9 mouse cellular contexts compared by ENCODE assay signal in the genomic region with DNA sequence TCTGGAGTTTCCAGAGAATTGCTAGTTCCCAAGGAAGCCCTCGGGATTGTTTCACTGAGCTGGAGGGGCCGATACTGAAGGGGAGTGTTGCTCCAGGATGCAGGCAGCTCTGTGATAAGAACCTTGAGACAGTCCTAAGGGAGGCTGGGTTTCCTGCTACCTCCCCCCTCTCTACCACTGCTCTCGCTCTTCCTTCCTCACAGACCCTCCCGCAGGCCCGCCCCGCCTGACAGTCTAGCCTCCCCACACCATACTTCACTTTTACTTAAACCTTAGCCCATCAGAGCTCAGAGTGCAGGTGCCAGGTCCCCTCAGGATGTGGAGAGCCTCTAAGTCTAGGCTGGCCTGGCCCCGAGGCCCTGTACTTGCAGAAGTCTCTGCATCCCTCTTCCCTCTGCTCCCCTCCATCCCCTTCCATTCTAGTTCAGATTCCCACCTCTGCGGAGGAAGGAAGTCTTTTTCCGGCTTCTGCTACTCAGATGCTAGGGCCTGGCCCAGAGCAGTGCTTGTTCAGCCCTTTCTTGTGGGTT. TPM values are rescaled to one million over a fixed set of nuclear protein-coding genes. Genes with fewer than 3 reads are reported as not detected.
A peak's percentile ranks its signal among the peaks of the same experiment; 100 is the strongest.
DNase-seq lines count a peak whose midpoint lies in the region; ATAC-seq and TF ChIP-seq lines count a peak whose summit lies in the region.
"Had no signal": no experiment of that assay in that cellular context is flagged by ENCODE, and none has a peak within 500 bp of the region (broad histone marks: within the 10 kb centered on the region; RNA-seq: fewer than 3 reads in every experiment).

No protein-coding gene starts in this region.

- H3K4me2 ChIP-seq in lung, embryonic 14.5 days = 0 out of 2 replicates have a peak overlapping the region, but pooled peaks have one; percentile 7
- peak overlapping the region; percentile 1; the same call in 1 of the 2 replicates for H3K4me2 ChIP-seq in liver, embryonic 11.5 days
- H3K4me2 ChIP-seq in stomach, postnatal 0 days (replicated peaks; ENCODE audit: low read depth) = no peak overlapping the region

- no peak overlapping the region; the same call in 1 of the 2 replicates for H3K9ac ChIP-seq in lung, embryonic 14.5 days
- H3K9ac ChIP-seq in liver, embryonic 11.5 days (ENCODE audit: low read depth, low read length) = no peak overlapping the region
- H3K9ac ChIP-seq in stomach, postnatal 0 days (ENCODE audit: low read length) = no peak overlapping the region

- WGBS in lung, embryonic 14.5 days = 42% methylated on average over 9 of the region's 9 CpGs
- 15% methylated on average over 9 of the region's 9 CpGs for WGBS in liver, embryonic 11.5 days
- 75% methylated on average over 9 of the region's 9 CpGs for WGBS in stomach, postnatal 0 days

- 0 out of 2 replicates have a peak, but pooled peaks cover 3% of the 10 kb centered on the region for H3K36me3 ChIP-seq in lung, embryonic 14.5 days (ENCODE audit: insufficient read depth)
- no peaks in the 10 kb centered on the region; the same call in 1 of the 2 replicates for H3K36me3 ChIP-seq in liver, embryonic 11.5 days (ENCODE audit: control insufficient read depth, insufficient read depth, low read length)
- H3K36me3 ChIP-seq in stomach, postnatal 0 days (ENCODE audit: control insufficient read depth, insufficient read depth, low read length) = peaks cover 4% of the 10 kb centered on the region

- H3K4me1 ChIP-seq in lung, embryonic 14.5 days (ENCODE audit: insufficient read depth) = peaks cover 35% of the 10 kb centered on the region
- H3K4me1 ChIP-seq in liver, embryonic 11.5 days (replicated peaks; ENCODE audit: control insufficient read depth, insufficient read depth, low read length) = peaks cover 45% of the 10 kb centered on the region
- peaks cover 10% of the 10 kb centered on the region for H3K4me1 ChIP-seq in stomach, postnatal 0 days (replicated peaks; ENCODE audit: control insufficient read depth, insufficient read depth)

- H3K4me3 ChIP-seq in lung, embryonic 14.5 days (ENCODE audit: low read depth, low read length) = no peak overlapping the region
- no peak overlapping the region for H3K4me3 ChIP-seq in liver, embryonic 11.5 days (ENCODE audit: low read depth, low read length)
- H3K4me3 ChIP-seq in stomach, postnatal 0 days (ENCODE audit: low read depth, low read length) = no peak overlapping the region

- no peaks in the 10 kb centered on the region for H3K9me3 ChIP-seq in lung, embryonic 14.5 days (ENCODE audit: low read depth, low read length)
- no peaks in the 10 kb centered on the region for H3K9me3 ChIP-seq in liver, embryonic 11.5 days (ENCODE audit: control insufficient read depth, low read length)
- no peaks in the 10 kb centered on the region for H3K9me3 ChIP-seq in stomach, postnatal 0 days (ENCODE audit: control insufficient read depth, low read length)

- peak overlapping the region; percentile 83 for H3K27ac ChIP-seq in lung, embryonic 14.5 days (ENCODE audit: low read depth)
- H3K27ac ChIP-seq in liver, embryonic 11.5 days (ENCODE audit: low read depth, low read length) = no peak overlapping the region
- H3K27ac ChIP-seq in stomach, postnatal 0 days (replicated peaks) = peak overlapping the region; percentile 58

- ATAC-seq in lung, embryonic 14.5 days (ENCODE audit: insufficient read depth) = peak; percentile 43; the same call in 1 of the 2 replicates
- peak; percentile 45 for ATAC-seq in liver, embryonic 11.5 days (replicated peaks; ENCODE audit: low FRiP score)
- no peak for ATAC-seq in stomach, postnatal 0 days (ENCODE audit: low FRiP score, low TSS enrichment)
- ATAC-seq: Patski had no signal

- no peaks in the 10 kb centered on the region for H3K27me3 ChIP-seq in lung, embryonic 14.5 days (ENCODE audit: insufficient read depth, low read length)
- no peaks in the 10 kb centered on the region for H3K27me3 ChIP-seq in liver, embryonic 11.5 days (replicated peaks; ENCODE audit: control insufficient read depth, insufficient read depth, low read length)
- no peaks in the 10 kb centered on the region for H3K27me3 ChIP-seq in stomach, postnatal 0 days (ENCODE audit: control insufficient read depth, insufficient read depth, low read length)
- H3K27me3 ChIP-seq: Patski had no signal

- TF ChIP-seq CTCF in lung, embryonic 14.5 days (IDR thresholded peaks at IDR 0.05; ENCODE audit: low read depth) = no peak
- TF ChIP-seq CTCF in stomach, postnatal 0 days (IDR thresholded peaks at IDR 0.05; ENCODE audit: low read depth) = no peak

- DNase-seq in lung, embryonic 14.5 days = peak; percentile 52
- no peak for DNase-seq in lung, postnatal 25 days (ENCODE audit: low spot score)
- peak; percentile 61 to 65 for DNase-seq in heart, postnatal 10 days
- no peak for DNase-seq in liver, embryonic 11.5 days (ENCODE audit: low spot score)
- DNase-seq in stomach, postnatal 0 days (ENCODE audit: low spot score) = no peak
- no peak for DNase-seq in layer of hippocampus, adult 11-12 months (ENCODE audit: low spot score)
- DNase-seq in testis, postnatal 10 days (ENCODE audit: low spot score) = no peak
- no peak for DNase-seq in right cerebral cortex, postnatal 10 days (ENCODE audit: low spot score in 2 of 2)

- intact Hi-C loops in heart, postnatal 10 days (cut with DNase I) = loop anchor here (5.0 kb wide), 1 partner anchor 2001 kb away; no protein-coding TSS in a partner anchor

- TF ChIP-seq EP300 in stomach, postnatal 0 days (optimal IDR thresholded peaks at IDR 0.05) = no peak

RNA-seq across cellular contexts. Expression of gene Pik3c2b, which starts 27.9 kb away (rescaled TPM):
- polyA plus RNA-seq in lung, embryonic 14.5 days (2014; fragmentation: Nextera tagmentation; extraction: Ambion mirVana) = 7.1 TPM in 2 replicates
- 10 to 100 TPM; 26.1 to 36.5 TPM for total RNA-seq in heart, postnatal 10 days (2021)
- polyA plus RNA-seq in liver, embryonic 11.5 days (2014; fragmentation: Nextera tagmentation; extraction: Ambion mirVana) = 3.4 and 3.5 TPM in 2 replicates
- polyA plus RNA-seq in stomach, postnatal 0 days (2015; fragmentation: Nextera tagmentation; extraction: Ambion mirVana) = 4.2 and 4.7 TPM in 2 replicates

RNA-seq across cellular contexts. Expression of gene Mdm4, which starts 43.0 kb away (rescaled TPM):
- 43.4 and 49.5 TPM in 2 replicates for polyA plus RNA-seq in lung, embryonic 14.5 days (2014; fragmentation: Nextera tagmentation; extraction: Ambion mirVana)
- total RNA-seq in heart, postnatal 10 days (2021) = 10 to 100 TPM; 48.9 to 49.0 TPM
- polyA plus RNA-seq in liver, embryonic 11.5 days (2014; fragmentation: Nextera tagmentation; extraction: Ambion mirVana) = 40.6 and 41.9 TPM in 2 replicates
- 11.1 and 11.3 TPM in 2 replicates for polyA plus RNA-seq in stomach, postnatal 0 days (2015; fragmentation: Nextera tagmentation; extraction: Ambion mirVana)

RNA-seq across cellular contexts. Expression of gene Ppp1r15b, which starts 57.6 kb away (rescaled TPM):
- 51.4 and 54.3 TPM in 2 replicates for polyA plus RNA-seq in lung, embryonic 14.5 days (2014; fragmentation: Nextera tagmentation; extraction: Ambion mirVana)
- total RNA-seq in heart, postnatal 10 days (2021) = 10 to 100 TPM; 38.2 to 42.1 TPM
- 89.0 and 95.4 TPM in 2 replicates for polyA plus RNA-seq in liver, embryonic 11.5 days (2014; fragmentation: Nextera tagmentation; extraction: Ambion mirVana)
- polyA plus RNA-seq in stomach, postnatal 0 days (2015; fragmentation: Nextera tagmentation; extraction: Ambion mirVana) = 20.7 and 22.3 TPM in 2 replicates

Comparison
In these comparisons a context has a peak if more than half of its experiments do, and no peak if none do; other contexts are left out.
1. DNase-seq: peak in lung, embryonic 14.5 days (single experiment) and heart, postnatal 10 days (2 of 2); none in lung, postnatal 25 days (single experiment), liver, embryonic 11.5 days (single experiment), stomach, postnatal 0 days (single experiment), layer of hippocampus, adult 11-12 months (single experiment), testis, postnatal 10 days (single experiment) and right cerebral cortex, postnatal 10 days (0 of 2).